Mouse (Mus musculus) gastrocnemius, adult 2 months (tissue): Measurements from ENCODE around the gene Rab4b. TPM values are rescaled to one million over a fixed set of nuclear protein-coding genes. Genes with fewer than 3 reads are reported as not detected.

Experiments
- DNase-seq: peaks from one replicate; pipeline ENCODE4 v3.0.0; 2022
- H3K27ac ChIP-seq: fragments of 200-600 bp; 2 replicates; pipeline ENCODE4 v1.8.1; 2022; ENCODE audit warnings: mild to moderate bottlenecking
- H3K4me3 ChIP-seq: fragments of 200-600 bp; 2 replicates; pipeline ENCODE4 v1.8.1; 2022; ENCODE audit warnings: mild to moderate bottlenecking, moderate library complexity
- CTCF ChIP-seq: fragments of 200-600 bp; IDR thresholded peaks from 2 replicates; pipeline ENCODE4 v1.8.1; 2022; ENCODE audit warnings: antibody characterized with exemption, mild to moderate bottlenecking, moderate library complexity
- intact Hi-C: fragments of 180-260 bp; cut with DNase I; formaldehyde crosslinking; loops from one replicate; pipeline ENCODE4 v1.15.1; 2025
- total RNA-seq, 2 experiments: library from RNA; stranded (reverse); gene quantifications; 2 replicates each; pipeline ENCODE4 v1.2.3; 2021

The Rab4b gene
- total RNA-seq, 2 experiments from 2014 or later: 5.7 to 6.5 TPM

DNA sequence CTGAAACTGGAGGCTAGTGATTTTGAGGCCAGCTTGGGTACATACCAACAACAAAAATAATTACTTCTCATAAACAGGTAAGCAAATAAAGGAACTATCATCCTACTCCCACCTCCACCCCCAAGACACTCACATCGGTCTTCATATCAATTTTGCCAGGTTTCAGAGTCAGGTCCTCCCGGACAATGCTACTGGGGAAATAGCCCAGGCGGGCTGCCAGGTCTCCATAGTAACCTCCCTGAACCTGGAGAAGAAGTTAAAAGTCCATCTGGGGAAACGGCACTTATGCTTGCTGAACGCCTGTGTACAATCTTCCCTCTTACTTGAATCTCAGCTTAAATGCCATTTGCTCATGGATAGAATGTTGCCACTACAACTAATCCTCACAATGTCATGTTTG lies 1.3 kb upstream of the Rab4b start:
- no peak for TF ChIP-seq CTCF
- intact Hi-C loops: no loop called here
- Histone ChIP-seq H3K27ac (peak overlapping the region; percentile 94), H3K4me3 (peak overlapping the region; percentile 89)
- peak; percentile 72 for DNase-seq

DNA sequence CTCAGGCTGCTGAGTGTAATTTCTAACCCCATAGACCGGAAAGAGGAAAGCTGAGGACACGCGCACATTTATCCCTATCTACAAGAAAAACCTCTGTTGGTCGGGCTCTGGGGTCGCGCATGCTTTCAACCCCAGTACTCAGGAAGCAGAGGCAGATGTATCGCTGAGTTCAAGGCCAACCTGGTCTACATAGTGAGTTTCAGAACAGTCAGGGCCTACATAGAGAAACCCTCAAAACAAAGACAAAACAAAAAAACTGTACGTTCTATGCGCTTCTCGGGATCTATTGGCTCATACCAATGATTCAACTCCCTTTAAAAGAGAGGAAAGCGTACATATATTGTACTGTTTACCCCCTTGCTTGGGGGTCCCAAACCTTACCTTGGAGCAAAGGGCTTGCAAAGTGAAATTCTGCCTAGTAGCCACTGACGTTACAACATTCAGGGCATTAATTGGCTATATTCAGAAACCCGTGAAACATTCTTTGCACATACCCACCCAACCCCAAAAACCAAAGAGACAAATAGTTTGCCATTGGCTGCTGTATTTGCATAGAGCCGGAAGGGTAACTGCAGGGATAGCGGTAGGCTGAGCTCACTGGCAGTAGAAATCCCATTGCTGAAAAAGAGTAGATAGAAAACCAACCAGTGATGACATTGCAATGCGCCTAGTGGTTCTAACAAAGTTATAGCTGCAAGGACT lies 672 bp upstream of the Rab4b start:
- TF ChIP-seq CTCF: no peak
- DNase-seq: no peak
- Histone ChIP-seq H3K27ac (peak overlapping the region; percentile 94), H3K4me3 (peak overlapping the region; percentile 89)
- intact Hi-C loops: loop anchor here (1.0 to 5.0 kb wide), 2 partner anchors 16 to 493 kb away; partner anchors contain the start of genes BC024978 and Map3k10

DNA sequence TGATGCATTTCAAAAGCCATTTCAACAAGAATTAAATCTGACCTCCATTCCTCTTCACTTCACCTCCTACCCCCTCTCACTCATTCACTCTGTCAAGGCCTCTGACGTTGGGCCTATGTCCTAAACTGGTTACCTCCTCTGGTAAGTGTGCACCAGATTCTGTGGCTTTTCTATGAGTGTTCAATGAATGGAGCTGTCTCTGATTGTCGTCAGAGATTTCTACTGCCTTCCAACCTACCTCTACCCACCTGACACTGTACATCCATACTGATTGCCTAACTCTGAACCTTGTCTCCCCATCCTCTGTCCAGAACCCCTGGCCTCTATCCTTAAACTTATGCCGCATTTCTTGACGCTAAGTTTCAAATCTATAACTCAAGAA lies 763 bp downstream of the Rab4b start:
- no peak for TF ChIP-seq CTCF
- intact Hi-C loops: loop anchor here (5.0 kb wide), 1 partner anchor 494 kb away; the partner anchor contains the start of gene Map3k10
- Histone ChIP-seq H3K27ac (peak overlapping the region; percentile 94), H3K4me3 (peak overlapping the region; percentile 89)
- no peak for DNase-seq

DNA sequence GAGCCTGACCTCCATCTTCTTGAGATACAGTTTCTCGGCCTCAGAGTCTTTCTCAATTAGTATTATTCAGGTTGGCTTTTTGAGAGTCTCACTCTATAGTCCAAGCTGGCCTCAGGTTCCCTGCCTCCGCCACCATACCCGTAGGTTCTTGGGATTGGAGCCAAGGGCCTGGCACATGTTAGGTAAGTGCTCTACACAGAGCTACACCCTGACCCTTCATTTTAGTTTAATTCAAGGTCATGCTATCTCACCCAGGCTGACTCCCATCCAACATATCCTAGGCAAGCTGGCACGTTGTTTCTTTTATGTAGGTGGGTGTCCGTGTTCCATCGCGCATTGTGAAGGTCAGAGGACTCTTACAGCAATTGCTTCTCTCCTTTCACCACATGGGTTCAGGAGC lies 3.8 kb downstream of the Rab4b start:
- Histone ChIP-seq H3K4me3 (no peak overlapping the region), H3K27ac (no peak overlapping the region)
- intact Hi-C loops: loop anchor here (5.0 kb wide), 1 partner anchor 497 kb away; the partner anchor contains the start of gene Map3k10
- no peak for TF ChIP-seq CTCF
- no peak for DNase-seq

DNA sequence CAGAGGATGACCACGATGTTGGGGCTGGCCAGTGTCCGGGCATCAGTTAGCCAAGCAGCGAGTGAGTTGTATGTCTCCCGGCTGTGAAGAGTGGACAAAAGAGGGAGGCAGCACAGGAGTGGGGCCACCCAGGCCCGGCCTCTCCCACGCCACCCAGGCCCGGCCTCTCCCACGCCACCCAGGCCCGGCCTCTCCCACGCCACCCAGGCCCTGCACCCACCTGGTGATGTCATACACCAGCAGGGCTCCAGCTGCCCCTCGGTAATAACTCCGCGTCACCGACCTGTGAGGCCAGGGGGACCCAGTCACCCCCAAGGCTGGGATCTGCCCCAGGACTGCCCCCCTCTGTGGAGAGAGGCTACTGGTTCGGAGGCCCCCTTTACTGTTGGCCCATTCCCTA lies 4.2 kb downstream of the Rab4b start:
- no peak overlapping the region for H3K27ac ChIP-seq
- no peak for TF ChIP-seq CTCF
- intact Hi-C loops: no loop called here
- H3K4me3 ChIP-seq: no peak overlapping the region
- DNase-seq: peak; percentile 17

DNA sequence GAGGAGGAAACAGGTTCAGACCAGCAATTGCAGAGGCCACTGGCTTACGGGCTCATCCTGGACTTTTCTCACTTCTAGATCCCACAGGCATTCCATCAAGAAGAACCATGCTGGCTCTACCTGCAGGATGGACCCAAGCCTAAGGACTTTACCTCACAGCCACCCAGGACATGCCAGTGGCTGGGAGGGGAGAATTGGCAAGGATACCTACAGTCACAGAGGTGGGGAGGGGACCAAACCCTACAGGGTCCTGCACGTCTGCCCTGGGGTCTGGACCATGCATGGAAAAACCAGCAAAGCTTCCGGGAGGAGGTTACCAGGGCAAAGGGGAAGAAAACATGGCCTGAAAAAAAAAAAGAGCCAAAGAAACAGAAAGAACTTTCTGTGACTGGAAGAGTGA lies 7.7 kb downstream of the Rab4b start:
- peak; percentile 8 for DNase-seq
- intact Hi-C loops: no loop called here
- no peak for TF ChIP-seq CTCF
- H3K27ac ChIP-seq: no peak overlapping the region
- H3K4me3 ChIP-seq: no peak overlapping the region

DNA sequence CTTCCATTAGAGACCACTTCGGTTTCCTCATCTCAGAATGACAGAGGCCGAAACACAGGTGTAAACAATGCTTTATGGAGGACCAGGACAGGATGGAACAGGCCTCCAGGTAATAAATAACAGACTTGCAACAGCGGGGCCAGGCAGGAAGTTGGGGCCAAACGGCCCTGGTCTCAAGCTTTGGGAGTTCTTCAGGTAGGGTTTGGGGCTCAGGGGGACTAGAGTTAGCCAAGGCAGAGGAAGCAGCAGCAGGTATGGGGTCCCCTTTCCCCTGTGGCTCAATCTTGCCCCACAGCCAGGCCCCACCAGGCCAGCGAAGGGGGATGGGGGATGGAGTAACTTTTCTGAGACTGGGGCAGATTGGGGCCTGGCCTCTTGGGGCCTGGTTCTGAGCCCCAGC lies 10.3 kb downstream of the Rab4b start:
- intact Hi-C loops: no loop called here
- Histone ChIP-seq H3K27ac (peak overlapping the region; percentile 98), H3K4me3 (no peak overlapping the region)
- no peak for TF ChIP-seq CTCF
- no peak for DNase-seq

DNA sequence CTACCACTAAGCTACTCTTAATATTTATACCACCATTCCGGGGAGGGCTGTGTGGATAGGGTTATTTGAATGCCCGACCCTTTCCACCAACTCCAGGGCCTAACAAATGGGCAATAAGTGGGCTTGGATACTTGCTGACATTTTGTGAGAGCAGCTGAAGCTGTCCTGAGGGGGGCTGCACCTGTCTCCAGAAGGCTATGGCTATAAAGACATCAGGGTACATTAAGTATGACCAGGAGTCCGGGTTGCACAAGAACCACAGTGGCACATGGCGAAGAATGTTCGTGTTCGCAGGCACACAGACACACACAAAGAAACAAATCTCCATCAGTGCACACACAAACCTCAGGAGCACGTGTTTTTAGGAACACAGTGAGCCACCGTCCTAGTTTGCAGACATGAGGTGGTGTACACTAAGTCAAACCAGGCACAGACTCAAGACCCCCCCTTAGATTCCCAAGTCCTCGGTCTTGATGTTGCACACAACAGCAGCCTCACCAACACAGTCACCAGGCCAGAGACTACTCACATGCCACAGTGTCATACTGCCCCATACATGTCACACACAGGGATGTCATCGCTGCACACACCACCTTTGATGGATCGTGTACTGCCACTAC lies 11.1 kb downstream of the Rab4b start:
- H3K27ac ChIP-seq: peak overlapping the region; percentile 98
- H3K4me3 ChIP-seq: peak overlapping the region; percentile 72
- no peak for DNase-seq
- intact Hi-C loops: no loop called here
- no peak for TF ChIP-seq CTCF

DNA sequence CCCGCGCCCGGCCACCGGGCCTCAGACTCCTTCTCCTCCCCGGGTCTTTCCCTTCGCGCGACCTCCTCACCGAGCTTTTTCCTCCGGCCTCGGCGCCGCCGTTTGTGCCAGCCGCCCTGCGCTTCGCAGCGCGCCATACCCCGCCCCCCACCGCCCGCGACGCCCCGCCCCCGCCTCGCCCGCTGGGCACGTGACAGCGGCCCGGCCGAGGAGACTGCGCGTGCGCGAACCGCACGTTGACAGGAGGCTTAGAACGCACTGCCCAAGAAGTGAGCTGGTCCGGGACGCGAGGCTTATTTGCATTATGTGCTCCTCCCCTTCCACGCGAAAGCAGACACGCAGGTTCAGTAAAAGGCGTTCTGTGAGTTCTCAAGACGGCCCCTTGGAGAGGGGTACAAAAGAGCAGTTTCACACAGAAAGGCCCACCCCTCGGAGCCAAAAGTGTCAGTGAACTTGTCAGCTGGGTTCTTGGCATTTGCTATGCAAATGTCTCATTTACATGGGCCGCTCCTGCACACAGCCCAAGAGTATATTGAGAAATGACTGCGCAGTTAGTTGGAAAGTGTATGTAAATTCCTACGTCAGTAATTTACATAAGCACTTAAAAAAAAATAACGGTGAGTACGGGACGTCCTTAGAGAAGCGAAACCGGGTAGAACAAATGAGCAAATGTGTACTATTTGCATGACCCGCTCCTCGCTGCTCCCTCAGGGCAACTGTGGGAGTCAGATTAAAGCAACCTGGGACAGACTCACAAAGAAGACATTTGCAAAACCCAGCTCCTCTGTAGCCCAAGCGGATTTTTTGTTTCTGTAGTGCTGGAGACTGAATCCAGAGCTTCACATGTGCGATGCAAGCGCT lies 11.9 kb downstream of the Rab4b start, which contains the start of gene Egln2:
Egln2 (minus strand) TSS at position 189 of the 861 bp plus-strand sequence.
- Histone ChIP-seq H3K27ac (peak within 1 kb of the TSS; percentile 98), H3K4me3 (peak within 1 kb of the TSS; percentile 72)
- DNase-seq: peak; percentile 98
- no peak for TF ChIP-seq CTCF
- intact Hi-C loops: no loop called here

DNA sequence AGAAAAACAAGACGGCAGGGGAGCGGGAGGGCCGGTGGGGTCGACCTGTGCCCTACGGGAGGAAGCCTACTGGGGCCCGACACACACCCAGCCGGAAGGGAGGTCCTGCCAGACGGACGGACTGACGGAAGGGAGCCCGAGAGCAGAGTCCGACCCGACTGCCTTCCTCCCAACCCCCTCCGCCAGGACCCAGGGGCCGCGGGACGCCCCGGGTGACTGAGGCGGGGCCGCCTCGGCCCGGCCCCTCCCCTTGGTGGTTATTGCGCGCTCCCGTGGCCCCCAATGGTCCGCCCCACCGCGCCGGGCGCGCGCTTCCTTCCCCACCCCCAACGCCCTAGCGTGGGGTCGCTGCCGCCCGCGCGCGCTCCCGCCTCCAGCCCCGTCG lies 12.5 kb downstream of the Rab4b start:
- intact Hi-C loops: no loop called here
- TF ChIP-seq CTCF: no peak

DNA sequence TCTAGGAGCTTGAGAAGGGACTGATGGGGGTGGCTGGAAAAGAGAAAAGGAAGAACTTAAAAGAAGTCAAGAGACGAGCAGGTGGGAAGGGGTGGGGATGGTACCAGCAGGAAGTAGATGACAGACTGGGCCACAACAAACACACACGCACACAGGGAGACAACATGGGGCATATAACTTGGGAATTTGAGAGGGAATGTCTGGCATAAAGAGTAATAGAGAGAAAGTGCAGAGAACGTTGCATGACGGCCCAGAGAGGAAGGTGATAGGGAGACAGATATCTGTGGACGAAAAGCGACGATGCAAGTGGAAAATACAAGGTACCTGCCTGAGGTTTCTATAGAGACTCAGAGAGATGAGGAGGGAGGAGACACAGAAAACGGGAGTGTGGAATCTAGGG lies 13.0 kb downstream of the Rab4b start:
- TF ChIP-seq CTCF: no peak
- intact Hi-C loops: no loop called here

More for the DNA sequence above, 12.5 kb downstream of the Rab4b start:
- Histone ChIP-seq H3K4me3 (peak overlapping the region; percentile 72), H3K27ac (peak overlapping the region; percentile 98)
- DNase-seq: peak; percentile 96

DNA sequence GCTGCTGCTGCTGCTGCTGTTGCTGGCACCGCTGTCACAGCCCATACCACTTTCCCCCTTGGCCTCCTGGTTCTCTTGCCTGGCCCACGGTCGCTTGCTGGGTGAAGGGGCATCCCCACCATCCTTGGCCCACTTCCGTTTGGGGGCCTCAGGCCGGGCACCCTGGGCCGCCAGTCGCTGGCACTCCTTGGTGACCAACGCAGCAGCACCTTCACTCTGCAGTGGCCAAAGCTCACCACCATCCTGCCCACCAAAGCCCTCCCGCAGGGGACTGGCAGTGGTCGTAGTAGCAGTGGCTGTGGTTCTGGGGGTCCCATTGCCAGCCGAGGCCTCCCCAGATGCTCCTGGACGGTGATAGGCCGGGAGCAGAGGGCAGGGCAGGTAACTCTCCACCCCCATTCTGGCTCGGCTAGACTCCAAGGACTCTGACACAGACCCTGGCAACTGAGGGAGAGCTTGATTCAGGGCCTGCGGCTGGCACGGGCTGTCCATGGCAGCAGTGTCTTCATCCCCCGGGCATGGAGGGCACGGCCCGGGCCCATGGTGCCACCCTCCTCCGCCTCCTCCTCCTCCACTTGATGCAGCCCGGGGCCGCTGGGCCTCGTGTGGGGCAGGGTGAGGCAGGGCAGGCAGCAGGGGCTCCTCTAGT lies 13.6 kb downstream of the Rab4b start:
- DNase-seq: peak; percentile 87
- intact Hi-C loops: no loop called here
- TF ChIP-seq CTCF: no peak
- H3K27ac ChIP-seq: peak overlapping the region; percentile 98
- H3K4me3 ChIP-seq: peak overlapping the region; percentile 72

More for the DNA sequence above, 13.0 kb downstream of the Rab4b start:
- Histone ChIP-seq H3K27ac (peak overlapping the region; percentile 98), H3K4me3 (peak overlapping the region; percentile 72)
- DNase-seq: no peak
